Mouse (Mus musculus): Measurements from ENCODE around the gene Tor1b. TPM values are rescaled to one million over a fixed set of nuclear protein-coding genes. Genes with fewer than 3 reads are reported as not detected.
A peak's percentile ranks its signal among the peaks of the same experiment; 100 is the strongest.

Gene Tor1b
- polyA plus RNA-seq, 1 experiment from 2014 or later: 38.9 TPM

- peaks cover 11% of the 10 kb centered on the region for H3K4me1 ChIP-seq (ENCODE audit: insufficient read depth, low read length)
- peak within 1 kb of the TSS; percentile 82 for H3K27ac ChIP-seq (ENCODE audit: low read length)
- peaks cover 3% of the 10 kb centered on the region; the same call in 1 of the 2 replicates for H3K9me3 ChIP-seq (ENCODE audit: low read length)
- peaks cover 25% of the 10 kb centered on the region for H3K36me3 ChIP-seq (ENCODE audit: insufficient read depth, low read length)
- peak within 1 kb of the TSS; percentile 93 for H3K9ac ChIP-seq (replicated peaks; ENCODE audit: low read length)
- WGBS: 3% methylated on average over 59 of the region's 59 CpGs
- no peaks in the 10 kb centered on the region for H3K27me3 ChIP-seq (ENCODE audit: insufficient read depth, low read length)
- H3K4me3 ChIP-seq (ENCODE audit: low read length): peak within 1 kb of the TSS; percentile 99
- H3K4me2 ChIP-seq (replicated peaks; ENCODE audit: low read depth, low read length): peak within 1 kb of the TSS; percentile 84
- peak; percentile 93 for ATAC-seq (ENCODE audit: low FRiP score, low TSS enrichment)
These were observed 14.9 kb downstream of the Tor1b start, which contains the start of gene Tor1a for GRCm38 (mm10) chr2:30967352-30968327. Gene Tor1a (minus strand): TSS chr2:30967933.

- peak within 1 kb of the TSS; percentile 83 for H3K4me3 ChIP-seq (ENCODE audit: low read length)
- H3K27me3 ChIP-seq (ENCODE audit: insufficient read depth, low read length): no peaks in the 10 kb centered on the region
- no peaks in the 10 kb centered on the region for H3K9me3 ChIP-seq (ENCODE audit: low read length)
- H3K4me2 ChIP-seq (replicated peaks; ENCODE audit: low read depth, low read length): peak within 1 kb of the TSS; percentile 76
- ATAC-seq (ENCODE audit: low FRiP score, low TSS enrichment): peak; percentile 98
- H3K36me3 ChIP-seq (ENCODE audit: insufficient read depth, low read length): peaks cover 20% of the 10 kb centered on the region
- under 1% methylated on average over 63 of the region's 66 CpGs for WGBS
- H3K27ac ChIP-seq (ENCODE audit: low read length): no peak within 1 kb of the TSS; the same call in 1 of the 2 replicates
- peaks cover 22% of the 10 kb centered on the region for H3K4me1 ChIP-seq (ENCODE audit: insufficient read depth, low read length)
- peak within 1 kb of the TSS; percentile 72 for H3K9ac ChIP-seq (replicated peaks; ENCODE audit: low read length)
These were observed 29.2 kb downstream of the Tor1b start, which contains the start of the genes BC005624 and Usp20 for GRCm38 (mm10) chr2:30981790-30982513. Gene BC005624 (minus strand): TSS chr2:30982201. Gene Usp20 (plus strand): TSS chr2:30982279.

- WGBS: 41% methylated on average over 7 of the region's 7 CpGs
- H3K4me3 ChIP-seq (ENCODE audit: low read length): peak overlapping the region; percentile 83
- H3K4me1 ChIP-seq (ENCODE audit: insufficient read depth, low read length): peaks cover 22% of the 10 kb centered on the region
- no peaks in the 10 kb centered on the region for H3K27me3 ChIP-seq (ENCODE audit: insufficient read depth, low read length)
- H3K27ac ChIP-seq (ENCODE audit: low read length): no peak overlapping the region; the same call in 1 of the 2 replicates
- H3K4me2 ChIP-seq (replicated peaks; ENCODE audit: low read depth, low read length): peak overlapping the region; percentile 76
- H3K9ac ChIP-seq (replicated peaks; ENCODE audit: low read length): peak overlapping the region; percentile 69
- no peaks in the 10 kb centered on the region for H3K9me3 ChIP-seq (ENCODE audit: low read length)
- no peak for ATAC-seq (ENCODE audit: low FRiP score, low TSS enrichment)
- H3K36me3 ChIP-seq (ENCODE audit: insufficient read depth, low read length): peaks cover 10% of the 10 kb centered on the region
These were observed 30.3 kb downstream of the Tor1b start for GRCm38 (mm10) chr2:30983024-30983423.

GRCm38 (mm10) chr2:30985111-30986020, 32.6 kb downstream of the Tor1b start:
- peaks cover 22% of the 10 kb centered on the region for H3K4me1 ChIP-seq (ENCODE audit: insufficient read depth, low read length)
- H3K4me3 ChIP-seq (ENCODE audit: low read length): no peak overlapping the region
- WGBS: 24% methylated on average over 17 of the region's 17 CpGs
- no peaks in the 10 kb centered on the region for H3K9me3 ChIP-seq (ENCODE audit: low read length)
- H3K27ac ChIP-seq (ENCODE audit: low read length): no peak overlapping the region
- no peaks in the 10 kb centered on the region for H3K36me3 ChIP-seq (ENCODE audit: insufficient read depth, low read length)
- 0 out of 2 replicates have a peak overlapping the region, but pooled peaks have one; percentile 9 for H3K9ac ChIP-seq (replicated peaks; ENCODE audit: low read length)
- ATAC-seq (ENCODE audit: low FRiP score, low TSS enrichment): no peak
- no peaks in the 10 kb centered on the region for H3K27me3 ChIP-seq (ENCODE audit: insufficient read depth, low read length)
- no peak overlapping the region for H3K4me2 ChIP-seq (replicated peaks; ENCODE audit: low read depth, low read length)

GRCm38 (mm10) chr2:30990221-30990620, 37.5 kb downstream of the Tor1b start:
- Histone ChIP-seq H3K4me1 (ENCODE audit: insufficient read depth, low read length) (peaks cover 10% of the 10 kb centered on the region), H3K4me2 (replicated peaks; ENCODE audit: low read depth, low read length) (no peak overlapping the region), H3K27me3 (ENCODE audit: insufficient read depth, low read length) (no peaks in the 10 kb centered on the region), H3K36me3 (ENCODE audit: insufficient read depth, low read length) (no peaks in the 10 kb centered on the region), H3K4me3 (ENCODE audit: low read length) (no peak overlapping the region), H3K9me3 (ENCODE audit: low read length) (no peaks in the 10 kb centered on the region), H3K27ac (ENCODE audit: low read length) (no peak overlapping the region), H3K9ac (replicated peaks; ENCODE audit: low read length) (no peak overlapping the region)
- 65% methylated on average over 9 of the region's 9 CpGs for WGBS
- ATAC-seq (ENCODE audit: low FRiP score, low TSS enrichment): no peak

GRCm38 (mm10) chr2:30994853-30995252, 42.1 kb downstream of the Tor1b start:
- Histone ChIP-seq H3K4me2 (replicated peaks; ENCODE audit: low read depth, low read length) (no peak overlapping the region), H3K4me3 (ENCODE audit: low read length) (no peak overlapping the region), H3K27ac (ENCODE audit: low read length) (no peak overlapping the region), H3K27me3 (ENCODE audit: insufficient read depth, low read length) (no peaks in the 10 kb centered on the region), H3K36me3 (ENCODE audit: insufficient read depth, low read length) (peaks cover 1% of the 10 kb centered on the region; the same call in 1 of the 2 replicates), H3K9ac (replicated peaks; ENCODE audit: low read length) (no peak overlapping the region), H3K9me3 (ENCODE audit: low read length) (no peaks in the 10 kb centered on the region), H3K4me1 (ENCODE audit: insufficient read depth, low read length) (peaks cover 6% of the 10 kb centered on the region)
- no peak for ATAC-seq (ENCODE audit: low FRiP score, low TSS enrichment)
- WGBS: 90% methylated on average over 4 of the region's 4 CpGs

GRCm38 (mm10) chr2:30995432-30995996, 42.8 kb downstream of the Tor1b start:
- no peak overlapping the region for H3K9ac ChIP-seq (replicated peaks; ENCODE audit: low read length)

GRCm38 (mm10) chr2:30998443-30999260, 45.9 kb downstream of the Tor1b start:
- Histone ChIP-seq H3K4me3 (ENCODE audit: low read length) (no peak overlapping the region), H3K36me3 (ENCODE audit: insufficient read depth, low read length) (peaks cover 13% of the 10 kb centered on the region; the same call in 1 of the 2 replicates), H3K9me3 (ENCODE audit: low read length) (no peaks in the 10 kb centered on the region), H3K4me1 (ENCODE audit: insufficient read depth, low read length) (peaks cover 6% of the 10 kb centered on the region), H3K9ac (replicated peaks; ENCODE audit: low read length) (no peak overlapping the region), H3K4me2 (replicated peaks; ENCODE audit: low read depth, low read length) (no peak overlapping the region), H3K27ac (ENCODE audit: low read length) (no peak overlapping the region), H3K27me3 (ENCODE audit: insufficient read depth, low read length) (no peaks in the 10 kb centered on the region)
- ATAC-seq (ENCODE audit: low FRiP score, low TSS enrichment): no peak; the same call in 1 of the 2 replicates
- 60% methylated on average over 8 of the region's 8 CpGs for WGBS

More at GRCm38 (mm10) chr2:30995432-30995996, 42.8 kb downstream of the Tor1b start:
- 58% methylated on average over 11 of the region's 11 CpGs for WGBS
- Histone ChIP-seq H3K4me2 (replicated peaks; ENCODE audit: low read depth, low read length) (no peak overlapping the region), H3K4me3 (ENCODE audit: low read length) (no peak overlapping the region), H3K27me3 (ENCODE audit: insufficient read depth, low read length) (no peaks in the 10 kb centered on the region), H3K36me3 (ENCODE audit: insufficient read depth, low read length) (peaks cover 6% of the 10 kb centered on the region; the same call in 1 of the 2 replicates), H3K4me1 (ENCODE audit: insufficient read depth, low read length) (peaks cover 6% of the 10 kb centered on the region), H3K27ac (ENCODE audit: low read length) (no peak overlapping the region), H3K9me3 (ENCODE audit: low read length) (no peaks in the 10 kb centered on the region)
- ATAC-seq (ENCODE audit: low FRiP score, low TSS enrichment): peak; percentile 51; the same call in 1 of the 2 replicates
